Mouse (Mus musculus): ENCODE measurements around the gene Smarcc2. TPM values are rescaled to one million over a fixed set of nuclear protein-coding genes. Genes with fewer than 3 reads are reported as not detected.

Gene Smarcc2
- total and polyA plus RNA-seq, 2 experiments from 2014 or later: 134 to 223 TPM

- Histone ChIP-seq H3K9me3 (ENCODE audit: low read length) (no peaks in the 10 kb centered on the region), H3K4me1 (ENCODE audit: insufficient read depth) (peaks cover 15% of the 10 kb centered on the region), H3K27ac (ENCODE audit: low read depth, low read length) (peak overlapping the region; percentile 90), H3K36me3 (ENCODE audit: insufficient read depth) (peaks cover 39% of the 10 kb centered on the region), H3K4me2 (ENCODE audit: low read depth) (peak overlapping the region; percentile 87), H3K27me3 (ENCODE audit: insufficient read depth, low read length) (no peaks in the 10 kb centered on the region), H3K4me3 (ENCODE audit: low read depth, low read length) (peak overlapping the region; percentile 61), H3K9ac (peak overlapping the region; percentile 68)
- TF ChIP-seq CTCF (IDR thresholded peaks at IDR 0.05; ENCODE audit: low read depth): no peak
- ATAC-seq (peak; percentile 11; the same call in 1 of the 2 replicates), DNase-seq (peak; percentile 58)
- WGBS: 28% methylated on average over 12 of the region's 12 CpGs
Measured at GRCm38 (mm10) chr10:128492633-128493311, 33.7 kb downstream of the Smarcc2 start.

GRCm38 (mm10) chr10:128493319-128493694 lies 34.3 kb downstream of the Smarcc2 start:
- WGBS: under 1% methylated on average over 12 of the region's 12 CpGs
- Histone ChIP-seq H3K9ac (peak overlapping the region; percentile 68), H3K4me2 (ENCODE audit: low read depth) (peak overlapping the region; percentile 87), H3K4me3 (ENCODE audit: low read depth, low read length) (peak overlapping the region; percentile 61), H3K27me3 (ENCODE audit: insufficient read depth, low read length) (no peaks in the 10 kb centered on the region), H3K4me1 (ENCODE audit: insufficient read depth) (peaks cover 20% of the 10 kb centered on the region), H3K27ac (ENCODE audit: low read depth, low read length) (peak overlapping the region; percentile 90), H3K9me3 (ENCODE audit: low read length) (no peaks in the 10 kb centered on the region), H3K36me3 (ENCODE audit: insufficient read depth) (peaks cover 34% of the 10 kb centered on the region)
- no peak for DNase-seq
- no peak for TF ChIP-seq CTCF (IDR thresholded peaks at IDR 0.05; ENCODE audit: low read depth)
- ATAC-seq: peak; percentile 12

- WGBS: under 1% methylated on average over 44 of the region's 45 CpGs
- peak; percentile 98 for DNase-seq
- peak within 1 kb of the TSS; percentile 68 for H3K9ac ChIP-seq
- peak; percentile 83 for TF ChIP-seq CTCF (IDR thresholded peaks at IDR 0.05; ENCODE audit: low read depth)
- no peaks in the 10 kb centered on the region for H3K9me3 ChIP-seq (ENCODE audit: low read length)
- H3K4me2 ChIP-seq (ENCODE audit: low read depth): peak within 1 kb of the TSS; percentile 87
- peaks cover 27% of the 10 kb centered on the region for H3K36me3 ChIP-seq (ENCODE audit: insufficient read depth)
- ATAC-seq: peak; percentile 96
- no peaks in the 10 kb centered on the region for H3K27me3 ChIP-seq (ENCODE audit: insufficient read depth, low read length)
- H3K4me3 ChIP-seq (ENCODE audit: low read depth, low read length): peak within 1 kb of the TSS; percentile 61
- H3K27ac ChIP-seq (ENCODE audit: low read depth, low read length): peak within 1 kb of the TSS; percentile 90
- H3K4me1 ChIP-seq (ENCODE audit: insufficient read depth): peaks cover 20% of the 10 kb centered on the region
Measured at GRCm38 (mm10) chr10:128493695-128494666, 34.9 kb downstream of the Smarcc2 start, which contains the start of gene Myl6. Myl6 (minus strand) TSS chr10:128494145.

GRCm38 (mm10) chr10:128494667-128495245 lies 35.7 kb downstream of the Smarcc2 start:
- Histone ChIP-seq H3K4me2 (ENCODE audit: low read depth) (peak overlapping the region; percentile 87), H3K9me3 (ENCODE audit: low read length) (no peaks in the 10 kb centered on the region), H3K4me1 (ENCODE audit: insufficient read depth) (peaks cover 20% of the 10 kb centered on the region), H3K9ac (peak overlapping the region; percentile 68), H3K27ac (ENCODE audit: low read depth, low read length) (peak overlapping the region; percentile 90), H3K36me3 (ENCODE audit: insufficient read depth) (peaks cover 20% of the 10 kb centered on the region), H3K4me3 (ENCODE audit: low read depth, low read length) (peak overlapping the region; percentile 61), H3K27me3 (ENCODE audit: insufficient read depth, low read length) (no peaks in the 10 kb centered on the region)
- no peak for DNase-seq
- TF ChIP-seq CTCF (IDR thresholded peaks at IDR 0.05; ENCODE audit: low read depth): no peak
- ATAC-seq: no peak
- 52% methylated on average over 11 of the region's 11 CpGs for WGBS

- WGBS: 75% methylated on average over 2 of the region's 2 CpGs
- Histone ChIP-seq H3K27ac (ENCODE audit: low read depth, low read length) (no peak overlapping the region), H3K27me3 (ENCODE audit: insufficient read depth, low read length) (no peaks in the 10 kb centered on the region), H3K4me2 (ENCODE audit: low read depth) (peak overlapping the region; percentile 87; the same call in 1 of the 2 replicates), H3K36me3 (ENCODE audit: insufficient read depth) (peaks cover 15% of the 10 kb centered on the region), H3K9ac (no peak overlapping the region), H3K4me1 (ENCODE audit: insufficient read depth) (peaks cover 20% of the 10 kb centered on the region), H3K4me3 (ENCODE audit: low read depth, low read length) (no peak overlapping the region), H3K9me3 (ENCODE audit: low read length) (no peaks in the 10 kb centered on the region)
- DNase-seq (no peak), ATAC-seq (no peak)
- TF ChIP-seq CTCF (IDR thresholded peaks at IDR 0.05; ENCODE audit: low read depth): peak; percentile 38
Measured at GRCm38 (mm10) chr10:128495270-128495669, 36.2 kb downstream of the Smarcc2 start.

- Histone ChIP-seq H3K4me3 (ENCODE audit: low read depth, low read length) (no peak overlapping the region), H3K9ac (peak overlapping the region; percentile 22; the same call in 1 of the 2 replicates), H3K36me3 (ENCODE audit: insufficient read depth) (peaks cover 12% of the 10 kb centered on the region; the same call in 1 of the 2 replicates), H3K9me3 (ENCODE audit: low read length) (no peaks in the 10 kb centered on the region), H3K4me2 (ENCODE audit: low read depth) (no peak overlapping the region), H3K4me1 (ENCODE audit: insufficient read depth) (peaks cover 20% of the 10 kb centered on the region), H3K27me3 (ENCODE audit: insufficient read depth, low read length) (no peaks in the 10 kb centered on the region), H3K27ac (ENCODE audit: low read depth, low read length) (no peak overlapping the region)
- ATAC-seq (no peak), DNase-seq (no peak)
- TF ChIP-seq CTCF (IDR thresholded peaks at IDR 0.05; ENCODE audit: low read depth): no peak
- WGBS: 71% methylated on average over 4 of the region's 4 CpGs
Measured at GRCm38 (mm10) chr10:128495903-128496302, 36.9 kb downstream of the Smarcc2 start.

Measured in forebrain, postnatal 0 days (tissue).